Mouse (Mus musculus) limb, embryonic 14.5 days (tissue): ENCODE measurements around the gene Fxyd1. TPM values are rescaled to one million over a fixed set of nuclear protein-coding genes. Genes with fewer than 3 reads are reported as not detected.

Experiments used
- ATAC-seq: fragments of 200-750 bp; cut with Nextera tagmentation; 2 replicates; pipeline ENCODE4 v1.8.0; 2017; ENCODE audit warnings: low read depth, moderate number of reproducible peaks, moderate TSS enrichment; ENCODE audit not compliant: low FRiP score
- DNase-seq: peaks from one replicate; pipeline ENCODE4 v3.0.0-alpha.2; 2015; ENCODE audit warnings: low spot score
- H3K27ac ChIP-seq: fragments of 300-500 bp; sonication (generic); replicated peaks from 2 replicates; pipeline ENCODE4 v1.5.1; 2014; ENCODE audit warnings: low read depth, mild to moderate bottlenecking, low read length, moderate library complexity, mixed read lengths
- H3K27me3 ChIP-seq: fragments of 300-500 bp; sonication (generic); 2 replicates; pipeline ENCODE4 v1.6.1; 2014; ENCODE audit warnings: low read length, mixed read lengths; ENCODE audit not compliant: control insufficient read depth, insufficient read depth
- H3K36me3 ChIP-seq: fragments of 300-500 bp; sonication (generic); 2 replicates; pipeline ENCODE4 v1.6.1; 2014; ENCODE audit warnings: mild to moderate bottlenecking, low read length, moderate library complexity, mixed read lengths; ENCODE audit not compliant: control insufficient read depth, insufficient read depth
- H3K4me1 ChIP-seq: fragments of 300-500 bp; sonication (generic); 2 replicates; pipeline ENCODE4 v1.6.1; 2014; ENCODE audit warnings: antibody characterized with exemption, low read length, mixed read lengths; ENCODE audit not compliant: control insufficient read depth, insufficient read depth
- H3K4me2 ChIP-seq: fragments of 300-500 bp; sonication (generic); replicated peaks from 2 replicates; pipeline ENCODE4 v1.6.1; 2014; ENCODE audit warnings: low read depth, mild to moderate bottlenecking, low read length, moderate library complexity; ENCODE audit not compliant: severe bottlenecking
- H3K4me3 ChIP-seq: fragments of 300-500 bp; sonication (generic); replicated peaks from 2 replicates; pipeline ENCODE4 v1.5.1; 2014; ENCODE audit warnings: low read length
- H3K9ac ChIP-seq: fragments of 300-500 bp; sonication (generic); 2 replicates; pipeline ENCODE4 v1.6.1; 2014; ENCODE audit warnings: mild to moderate bottlenecking, low read depth, low read length, moderate library complexity; ENCODE audit not compliant: severe bottlenecking
- H3K9me3 ChIP-seq: fragments of 300-500 bp; sonication (generic); 2 replicates; pipeline ENCODE4 v1.6.1; 2016; ENCODE audit warnings: low read length; ENCODE audit not compliant: control insufficient read depth
- POLR2A ChIP-seq: fragments of 200-500 bp; IDR thresholded peaks from 2 replicates; pipeline ENCODE4 v1.8.0; 2012; ENCODE audit warnings: inconsistent platforms, mild to moderate bottlenecking, moderate library complexity, borderline replicate concordance; ENCODE audit not compliant: insufficient read depth, insufficient read length; ENCODE audit errors: extremely low read depth
- WGBS: fragments of 180-500 bp; shearing (Covaris S2); extraction: QIAGEN DNeasy Blood & Tissue Kit; methylation state at CpG from one replicate; pipeline ENCODE4 v1.1.7; 2014; 5-methylcytosine and 5-hydroxymethylcytosine counted together
- polyA plus RNA-seq, 2 experiments: library from polyadenylated mRNA; depleted of rRNA in 1 of 2; stranded (reverse) in 1 of 2; unstranded in 1 of 2; fragments of >200 nt; fragmentation: Nextera tagmentation in 1 of 2; extraction: Ambion mirVana in 1 of 2; gene quantifications; 2 replicates each; pipeline versions ENCODE4 v1.2.1 to v1.2.3; 2012 to 2014

The Fxyd1 gene
- polyA plus RNA-seq, 2 experiments: 92.6 to 95.6 TPM

DNA sequence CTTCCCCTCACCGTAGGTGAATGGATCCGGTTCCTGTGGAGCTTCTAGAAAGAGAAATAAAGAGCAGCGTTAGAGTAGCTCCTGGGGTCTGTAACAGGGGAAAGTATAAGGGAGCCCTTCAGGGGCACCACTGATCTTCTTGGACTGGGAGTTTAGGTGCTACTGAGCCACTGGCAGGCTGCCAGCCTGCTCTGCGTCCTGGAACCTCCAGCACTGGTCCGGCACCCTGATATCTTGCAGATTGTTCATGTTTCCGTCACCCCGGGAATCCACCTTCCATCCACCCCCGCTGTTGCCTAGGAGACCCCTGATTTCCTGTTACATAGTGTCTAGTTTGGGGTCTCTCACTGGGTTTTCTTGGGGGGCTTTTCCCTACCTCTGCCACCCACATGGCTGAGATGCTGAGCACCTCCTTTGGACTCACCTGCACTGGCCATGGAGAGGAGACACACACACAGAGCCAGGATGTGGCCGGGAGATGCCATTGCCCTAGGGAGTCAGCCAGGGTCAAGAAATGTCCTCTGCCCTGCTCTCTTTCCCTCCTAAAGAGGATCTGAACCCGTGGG, 3.0 kb downstream of the Fxyd1 start:
- H3K9ac ChIP-seq: no peak overlapping the region
- H3K4me3 ChIP-seq: no peak overlapping the region
- H3K27me3 ChIP-seq: peaks cover 48% of the 10 kb centered on the region
- DNase-seq: no peak
- no peak overlapping the region for H3K27ac ChIP-seq
- H3K9me3 ChIP-seq: no peaks in the 10 kb centered on the region
- H3K4me2 ChIP-seq: 0 out of 2 replicates have a peak overlapping the region, but pooled peaks have one; percentile 16
- no peaks in the 10 kb centered on the region for H3K36me3 ChIP-seq
- no peak for ATAC-seq
- H3K4me1 ChIP-seq: peaks cover 58% of the 10 kb centered on the region
- 33% methylated on average over 10 of the region's 10 CpGs for WGBS
- no peak for TF ChIP-seq POLR2A

DNA sequence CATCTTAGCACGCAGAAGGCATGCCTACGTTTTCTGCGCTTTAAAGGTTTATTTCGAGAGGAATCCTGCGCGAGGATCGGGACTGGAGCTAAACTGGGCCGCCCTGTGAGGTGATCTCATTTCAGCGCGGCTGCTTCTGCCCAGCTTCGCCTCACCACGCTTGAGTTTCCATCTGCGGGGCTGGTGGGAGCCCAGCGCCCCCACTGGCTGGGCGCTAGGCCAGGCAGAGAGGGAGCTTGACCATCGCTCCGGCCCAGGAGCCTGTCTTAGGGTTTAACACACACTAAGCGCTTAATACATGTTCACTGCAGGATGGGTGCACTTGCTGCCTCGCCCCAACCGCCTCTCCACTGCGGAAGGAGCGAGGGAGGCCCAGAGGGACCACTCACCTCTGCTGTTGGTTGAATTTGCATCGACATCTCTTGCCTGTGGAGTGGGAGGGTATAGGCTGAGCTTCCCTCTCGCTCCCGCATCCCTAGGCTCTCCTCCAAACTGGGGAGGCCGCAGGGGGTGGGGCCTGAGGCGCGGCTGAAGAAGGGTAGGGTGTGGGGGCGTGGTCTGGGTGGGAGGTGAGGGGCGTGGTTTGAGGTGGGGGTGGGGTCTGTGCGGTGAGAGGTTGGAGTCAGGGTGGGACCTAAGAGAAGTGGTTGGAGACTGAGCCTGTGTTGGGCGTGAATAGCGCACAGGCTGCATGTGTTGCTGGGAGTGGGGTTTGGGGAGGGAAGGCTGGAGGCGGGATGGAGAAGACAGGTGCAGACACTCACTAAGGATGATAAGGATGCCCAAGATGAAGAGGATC, 4.2 kb downstream of the Fxyd1 start:
- peak; percentile 36 for DNase-seq
- no peak for TF ChIP-seq POLR2A
- peaks cover 58% of the 10 kb centered on the region for H3K4me1 ChIP-seq
- no peak overlapping the region for H3K9ac ChIP-seq
- no peaks in the 10 kb centered on the region for H3K9me3 ChIP-seq
- peak overlapping the region; percentile 44 for H3K4me2 ChIP-seq
- no peaks in the 10 kb centered on the region for H3K36me3 ChIP-seq
- H3K4me3 ChIP-seq: peak overlapping the region; percentile 20
- no peak overlapping the region for H3K27ac ChIP-seq
- peaks cover 52% of the 10 kb centered on the region for H3K27me3 ChIP-seq
- under 1% methylated on average over 34 of the region's 34 CpGs for whole genome bisulfite sequencing
- ATAC-seq: no peak

DNA sequence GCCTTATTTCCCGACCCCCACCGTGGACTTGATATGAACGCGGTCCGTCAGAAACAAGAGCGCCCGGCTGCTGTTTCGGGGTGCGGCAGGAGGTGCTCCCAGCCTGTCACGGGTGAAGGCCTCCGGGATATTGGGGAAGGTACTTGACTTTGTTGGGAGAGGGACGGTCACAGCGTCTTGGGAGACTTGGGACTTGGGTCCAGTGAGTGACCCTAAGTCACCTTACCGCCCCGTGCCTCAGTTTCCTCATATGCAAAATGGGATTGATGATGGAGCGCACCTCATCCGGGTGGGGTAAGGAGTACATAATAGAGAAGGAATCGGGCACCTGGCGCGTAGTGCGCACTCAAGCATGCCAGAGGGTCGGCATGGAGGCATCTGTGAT, 4.8 kb downstream of the Fxyd1 start:
- WGBS: 4% methylated on average over 22 of the region's 22 CpGs
- no peak for ATAC-seq
- Histone ChIP-seq H3K27ac (no peak overlapping the region), H3K27me3 (peaks cover 52% of the 10 kb centered on the region), H3K9me3 (no peaks in the 10 kb centered on the region), H3K4me3 (peak overlapping the region; percentile 20; the same call in 1 of the 2 replicates), H3K9ac (no peak overlapping the region), H3K4me1 (peaks cover 58% of the 10 kb centered on the region), H3K36me3 (no peaks in the 10 kb centered on the region), H3K4me2 (peak overlapping the region; percentile 44)
- no peak for TF ChIP-seq POLR2A
- no peak for DNase-seq

DNA sequence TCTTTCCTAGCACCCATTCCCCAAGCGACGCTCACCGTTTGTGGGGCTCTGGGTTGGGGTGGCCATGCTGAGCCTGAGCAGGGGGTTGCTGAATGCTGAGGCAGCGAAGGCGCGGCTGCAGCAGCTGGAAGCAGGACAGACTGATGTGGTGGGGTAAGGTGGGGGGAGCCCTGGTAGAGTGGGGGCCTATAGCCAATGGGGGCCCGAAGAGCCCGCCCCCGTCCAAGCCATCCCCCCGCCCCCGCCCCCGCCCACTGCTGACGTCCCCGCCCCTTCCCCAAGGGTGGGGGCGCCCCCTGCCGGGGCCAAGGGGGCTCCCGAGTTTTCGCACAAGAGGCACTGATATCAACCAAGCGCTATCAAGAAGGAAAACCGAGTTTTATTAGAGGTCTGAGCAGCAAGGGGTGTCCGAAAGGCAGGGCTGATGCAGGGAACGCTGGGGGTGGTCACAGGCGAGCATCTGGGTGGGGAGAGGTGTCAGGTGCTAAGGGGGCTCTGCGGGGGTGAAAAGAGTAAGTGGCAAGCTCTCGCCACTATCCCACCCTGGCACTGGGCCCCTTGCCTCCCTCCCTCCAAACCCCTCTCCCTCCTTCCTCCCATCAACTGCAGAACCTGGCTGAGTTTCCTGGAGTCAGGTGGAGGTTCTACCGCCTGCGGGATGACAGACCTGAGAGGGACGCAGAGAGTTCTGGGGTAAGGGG, 5.5 kb downstream of the Fxyd1 start, which contains the start of gene Fxyd7:
Gene Fxyd7 (minus strand): TSS at position 147 of the 701 bp plus-strand sequence.
- no peak for TF ChIP-seq POLR2A
- 2% methylated on average over 17 of the region's 28 CpGs for WGBS
- ATAC-seq: no peak
- Histone ChIP-seq H3K36me3 (no peaks in the 10 kb centered on the region), H3K9ac (no peak within 1 kb of the TSS), H3K4me3 (peak within 1 kb of the TSS; percentile 21), H3K4me2 (peak within 1 kb of the TSS; percentile 44), H3K27me3 (peaks cover 52% of the 10 kb centered on the region), H3K27ac (no peak within 1 kb of the TSS), H3K4me1 (peaks cover 58% of the 10 kb centered on the region), H3K9me3 (no peaks in the 10 kb centered on the region)
- DNase-seq: no peak

GRCm38 (mm10) chr7:31050921-31051320, 6.1 kb downstream of the Fxyd1 start:
- H3K9me3 ChIP-seq: no peaks in the 10 kb centered on the region
- no peak overlapping the region for H3K27ac ChIP-seq
- DNase-seq (no peak), ATAC-seq (no peak)
- no peak overlapping the region for H3K9ac ChIP-seq
- peaks cover 52% of the 10 kb centered on the region for H3K27me3 ChIP-seq
- no peak for TF ChIP-seq POLR2A
- H3K4me1 ChIP-seq: peaks cover 58% of the 10 kb centered on the region
- H3K4me2 ChIP-seq: peak overlapping the region; percentile 44
- H3K36me3 ChIP-seq: no peaks in the 10 kb centered on the region
- H3K4me3 ChIP-seq: peak overlapping the region; percentile 21
- 3% methylated on average over 9 of the region's 9 CpGs for WGBS
